Mouse (Mus musculus): Measurements from ENCODE around the gene Epn1. TPM values are rescaled to one million over a fixed set of nuclear protein-coding genes. Genes with fewer than 3 reads are reported as not detected.
A peak's percentile ranks its signal among the peaks of the same experiment; 100 is the strongest.

The Epn1 gene
- polyA plus RNA-seq, 1 experiment from 2014 or later: 46.6 TPM

DNA sequence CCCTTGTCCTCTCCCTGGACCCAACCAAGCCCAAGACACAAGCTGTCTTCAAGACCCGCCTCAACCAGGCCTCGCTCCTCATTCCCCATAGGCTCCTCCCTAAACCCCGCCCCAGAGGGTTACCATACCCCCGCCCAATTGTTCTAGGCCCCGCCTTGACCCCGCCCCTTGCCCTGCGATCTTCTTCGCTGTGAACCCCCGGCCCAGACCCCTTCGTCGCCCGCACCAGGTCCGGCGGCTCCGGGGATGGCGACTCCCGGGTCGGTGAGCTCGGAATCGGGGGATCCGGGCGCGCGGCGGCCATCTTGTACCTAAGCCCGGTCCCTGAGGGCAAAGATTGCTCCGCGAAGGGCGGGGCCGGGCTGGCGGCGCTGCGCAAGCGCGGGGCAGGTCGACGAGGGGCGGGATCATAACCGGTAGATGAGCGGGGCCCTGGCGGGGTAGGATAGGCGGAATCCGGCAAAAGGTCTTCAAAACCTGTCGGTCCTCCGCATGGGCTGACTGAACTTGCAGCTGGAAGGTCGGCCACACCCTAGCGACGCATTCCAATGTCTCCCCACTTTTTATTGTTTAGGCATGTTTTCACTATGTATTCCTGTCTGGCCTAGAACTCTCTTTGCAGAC lies 41.8 kb upstream of the Epn1 start, which contains the start of gene Zfp784:
Gene Zfp784, minus strand, starts transcription at position 338 of the 624 bp plus-strand sequence.
- H3K4me3 ChIP-seq (ENCODE audit: low read depth, low read length): peak within 1 kb of the TSS; percentile 88
- H3K9ac ChIP-seq (ENCODE audit: low read depth, low read length): peak within 1 kb of the TSS; percentile 88
- H3K4me2 ChIP-seq (ENCODE audit: low read depth, low read length): peak within 1 kb of the TSS; percentile 78
- peak; percentile 99 for ATAC-seq (ENCODE audit: low read depth)
- H3K36me3 ChIP-seq (ENCODE audit: control insufficient read depth, insufficient read depth): no peaks in the 10 kb centered on the region
- under 1% methylated on average over 48 of the region's 48 CpGs for WGBS (ENCODE audit: insufficient replicate concordance)
- H3K4me1 ChIP-seq (ENCODE audit: control insufficient read depth, low read depth, low read length): peaks cover 14% of the 10 kb centered on the region
- H3K27ac ChIP-seq (ENCODE audit: low read length): peak within 1 kb of the TSS; percentile 95
- H3K9me3 ChIP-seq (replicated peaks; ENCODE audit: control insufficient read depth, low read length): no peaks in the 10 kb centered on the region
- no peaks in the 10 kb centered on the region for H3K27me3 ChIP-seq (ENCODE audit: control insufficient read depth, insufficient read depth, low read depth, low read length)

DNA sequence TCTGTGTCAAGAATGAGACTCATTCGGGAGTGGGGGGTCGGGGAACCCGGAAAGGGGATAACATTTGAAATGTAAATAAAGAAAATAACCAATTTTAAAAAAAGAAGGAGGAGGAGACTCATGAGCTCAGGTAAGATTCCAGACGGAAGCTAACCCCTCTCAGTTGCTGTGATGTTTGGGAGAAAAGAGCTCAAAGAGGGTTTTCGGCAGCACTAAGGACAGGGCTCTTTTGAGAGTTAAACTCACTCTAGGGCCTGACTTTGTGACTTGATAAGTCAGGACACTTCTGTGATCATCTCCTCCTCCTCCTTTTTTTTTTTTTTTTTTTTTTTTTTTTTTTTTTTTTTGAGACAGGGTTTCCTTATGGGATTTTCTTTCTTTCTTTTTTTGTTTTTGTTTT lies 41.1 kb upstream of the Epn1 start:
- no peaks in the 10 kb centered on the region for H3K27me3 ChIP-seq (ENCODE audit: control insufficient read depth, insufficient read depth, low read depth, low read length)
- H3K4me2 ChIP-seq (ENCODE audit: low read depth, low read length): peak overlapping the region; percentile 78
- peak overlapping the region; percentile 88 for H3K4me3 ChIP-seq (ENCODE audit: low read depth, low read length)
- H3K27ac ChIP-seq (ENCODE audit: low read length): peak overlapping the region; percentile 95
- H3K36me3 ChIP-seq (ENCODE audit: control insufficient read depth, insufficient read depth): no peaks in the 10 kb centered on the region
- no peak for ATAC-seq (ENCODE audit: low read depth)
- 22% methylated on average over 5 of the region's 5 CpGs for WGBS (ENCODE audit: insufficient replicate concordance)
- H3K9me3 ChIP-seq (replicated peaks; ENCODE audit: control insufficient read depth, low read length): no peaks in the 10 kb centered on the region
- H3K9ac ChIP-seq (ENCODE audit: low read depth, low read length): peak overlapping the region; percentile 88
- H3K4me1 ChIP-seq (ENCODE audit: control insufficient read depth, low read depth, low read length): peaks cover 14% of the 10 kb centered on the region

DNA sequence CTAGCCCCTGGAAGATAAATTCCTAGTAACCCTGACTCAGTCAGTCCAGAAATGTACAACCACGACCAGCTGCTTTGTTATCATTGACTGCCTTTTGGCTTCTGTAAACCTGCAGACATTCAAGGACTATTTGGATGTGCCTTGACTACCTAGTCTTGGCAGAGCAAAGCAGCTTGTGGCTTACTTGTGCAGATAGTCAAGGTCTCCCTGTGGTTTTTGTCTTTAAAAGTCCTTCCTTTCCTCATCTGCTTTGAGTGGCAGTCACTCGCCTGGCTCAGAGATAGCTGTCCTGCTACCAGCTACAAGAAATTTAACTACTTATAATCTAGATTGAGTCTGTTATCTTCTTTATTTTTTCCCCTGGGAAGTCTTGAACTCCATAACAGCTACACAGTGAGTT lies 35.1 kb upstream of the Epn1 start:
- Histone ChIP-seq H3K4me2 (ENCODE audit: low read depth, low read length) (no peak overlapping the region), H3K4me1 (ENCODE audit: control insufficient read depth, low read depth, low read length) (no peaks in the 10 kb centered on the region), H3K4me3 (ENCODE audit: low read depth, low read length) (no peak overlapping the region), H3K27ac (ENCODE audit: low read length) (no peak overlapping the region), H3K36me3 (ENCODE audit: control insufficient read depth, insufficient read depth) (no peaks in the 10 kb centered on the region), H3K9ac (ENCODE audit: low read depth, low read length) (no peak overlapping the region), H3K9me3 (replicated peaks; ENCODE audit: control insufficient read depth, low read length) (no peaks in the 10 kb centered on the region), H3K27me3 (ENCODE audit: control insufficient read depth, insufficient read depth, low read depth, low read length) (peaks cover 14% of the 10 kb centered on the region)
- WGBS (ENCODE audit: insufficient replicate concordance): 25% methylated on average over 2 of the region's 2 CpGs
- no peak for ATAC-seq (ENCODE audit: low read depth)

DNA sequence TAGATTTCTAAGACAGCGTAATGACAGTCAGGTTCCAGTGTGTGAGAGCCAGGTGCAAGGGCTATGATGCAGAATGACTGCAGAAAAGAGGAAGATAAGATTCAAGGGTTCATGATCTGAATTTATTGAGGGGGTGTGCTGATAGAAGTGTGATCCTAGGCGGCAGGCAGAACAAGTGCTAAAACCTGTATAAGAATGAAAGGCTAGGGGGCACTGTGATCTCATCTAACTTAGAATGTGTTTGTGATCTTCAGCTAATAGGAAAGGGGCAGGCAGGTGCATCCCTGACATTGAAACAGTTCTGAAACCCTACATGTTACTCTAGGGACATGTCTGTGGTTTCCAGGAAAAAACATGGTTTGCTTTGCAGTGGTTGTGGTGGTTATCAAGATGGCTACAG lies 33.9 kb upstream of the Epn1 start:
- Histone ChIP-seq H3K4me1 (ENCODE audit: control insufficient read depth, low read depth, low read length) (no peaks in the 10 kb centered on the region), H3K27ac (ENCODE audit: low read length) (no peak overlapping the region), H3K9me3 (replicated peaks; ENCODE audit: control insufficient read depth, low read length) (no peaks in the 10 kb centered on the region), H3K27me3 (ENCODE audit: control insufficient read depth, insufficient read depth, low read depth, low read length) (peaks cover 25% of the 10 kb centered on the region), H3K4me3 (ENCODE audit: low read depth, low read length) (no peak overlapping the region), H3K36me3 (ENCODE audit: control insufficient read depth, insufficient read depth) (no peaks in the 10 kb centered on the region), H3K4me2 (ENCODE audit: low read depth, low read length) (no peak overlapping the region), H3K9ac (ENCODE audit: low read depth, low read length) (no peak overlapping the region)
- WGBS (ENCODE audit: insufficient replicate concordance): 59% methylated on average over 2 of the region's 2 CpGs
- no peak for ATAC-seq (ENCODE audit: low read depth)

DNA sequence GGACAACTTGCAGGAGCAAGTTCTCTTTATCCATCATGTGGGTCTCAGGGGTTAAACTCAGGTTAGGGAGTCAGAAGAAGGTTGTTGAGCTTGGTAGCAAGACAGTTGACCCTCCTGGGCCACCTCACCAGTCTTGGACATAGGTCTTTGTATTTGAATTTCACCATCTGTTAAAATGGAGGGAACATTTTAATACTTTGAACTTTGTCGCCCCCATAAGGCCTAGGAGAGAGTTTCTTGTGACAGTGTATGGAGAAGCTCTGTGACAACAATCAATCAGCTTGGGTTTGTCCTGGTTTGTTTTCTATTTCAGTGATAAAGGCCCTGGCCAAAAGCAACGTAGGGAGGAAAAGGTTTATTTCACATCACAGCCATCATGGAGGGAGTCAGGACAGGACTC lies 32.7 kb upstream of the Epn1 start:
- 12% methylated on average over 2 of the region's 2 CpGs for WGBS (ENCODE audit: insufficient replicate concordance)
- H3K4me3 ChIP-seq (ENCODE audit: low read depth, low read length): no peak overlapping the region
- no peak overlapping the region for H3K27ac ChIP-seq (ENCODE audit: low read length)
- H3K9me3 ChIP-seq (replicated peaks; ENCODE audit: control insufficient read depth, low read length): no peaks in the 10 kb centered on the region
- no peak overlapping the region for H3K4me2 ChIP-seq (ENCODE audit: low read depth, low read length)
- no peaks in the 10 kb centered on the region for H3K36me3 ChIP-seq (ENCODE audit: control insufficient read depth, insufficient read depth)
- no peak for ATAC-seq (ENCODE audit: low read depth)
- H3K4me1 ChIP-seq (ENCODE audit: control insufficient read depth, low read depth, low read length): peaks cover 4% of the 10 kb centered on the region
- peaks cover 37% of the 10 kb centered on the region for H3K27me3 ChIP-seq (ENCODE audit: control insufficient read depth, insufficient read depth, low read depth, low read length)
- H3K9ac ChIP-seq (ENCODE audit: low read depth, low read length): no peak overlapping the region

DNA sequence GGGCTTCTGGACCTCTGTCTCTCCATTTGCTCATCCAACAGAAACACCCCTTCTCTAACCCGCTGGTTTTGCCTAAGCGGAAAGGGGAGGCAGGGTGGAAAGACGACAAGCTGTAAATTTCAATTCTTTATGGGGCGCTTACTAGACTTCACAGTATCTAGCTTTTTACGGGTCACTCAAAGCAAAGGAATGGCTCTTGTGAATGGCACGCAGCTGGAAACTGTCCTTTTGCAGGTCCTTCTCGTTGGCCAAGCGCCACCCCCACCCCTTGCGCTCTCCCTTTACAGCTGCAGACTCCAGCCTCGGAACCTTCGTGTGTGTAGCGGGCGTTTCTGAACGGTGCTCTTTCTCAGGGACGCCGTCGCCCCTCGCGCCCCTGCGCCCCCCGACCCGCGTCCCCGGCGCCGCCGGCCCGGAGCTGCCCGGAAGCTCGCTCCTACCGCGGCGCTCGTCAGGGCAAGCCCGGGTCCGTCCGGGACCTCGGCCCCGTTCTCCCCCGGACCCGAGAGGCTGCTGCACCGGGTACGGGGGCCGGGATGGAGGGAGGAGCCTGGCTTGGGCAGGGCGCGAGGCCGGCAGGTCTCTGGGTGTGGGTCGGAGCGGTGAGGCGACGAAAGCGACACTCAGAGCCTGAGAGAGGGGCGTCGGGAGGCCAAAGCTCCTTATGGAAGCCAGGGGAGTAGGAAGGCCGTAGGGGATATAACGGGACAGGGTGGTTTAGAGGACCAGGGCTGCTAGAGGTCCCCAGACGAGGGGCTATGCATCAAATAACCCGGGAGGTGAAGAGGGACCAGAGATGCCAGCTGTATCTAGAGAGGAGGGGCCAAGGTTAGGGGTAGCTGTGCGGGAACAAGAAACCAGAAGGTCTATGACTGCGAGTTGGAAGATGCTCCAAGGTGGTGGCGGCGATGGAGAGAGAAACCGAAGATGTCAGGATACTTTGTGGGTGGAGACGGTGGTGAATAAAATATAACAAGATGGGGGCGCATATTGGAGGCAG lies 28.5 kb upstream of the Epn1 start, which contains the start of gene Zfp580:
Gene Zfp580, plus strand, starts transcription at position 346 of the 1,000 bp plus-strand sequence.
- H3K9ac ChIP-seq (ENCODE audit: low read depth, low read length): peak within 1 kb of the TSS; percentile 57
- no peaks in the 10 kb centered on the region for H3K36me3 ChIP-seq (ENCODE audit: control insufficient read depth, insufficient read depth)
- no peak within 1 kb of the TSS for H3K27ac ChIP-seq (ENCODE audit: low read length)
- H3K4me3 ChIP-seq (ENCODE audit: low read depth, low read length): peak within 1 kb of the TSS; percentile 62
- peaks cover 4% of the 10 kb centered on the region for H3K4me1 ChIP-seq (ENCODE audit: control insufficient read depth, low read depth, low read length)
- 2% methylated on average over 65 of the region's 65 CpGs for WGBS (ENCODE audit: insufficient replicate concordance)
- H3K27me3 ChIP-seq (ENCODE audit: control insufficient read depth, insufficient read depth, low read depth, low read length): peaks cover 79% of the 10 kb centered on the region
- H3K9me3 ChIP-seq (replicated peaks; ENCODE audit: control insufficient read depth, low read length): no peaks in the 10 kb centered on the region
- peak within 1 kb of the TSS; percentile 74 for H3K4me2 ChIP-seq (ENCODE audit: low read depth, low read length)
- ATAC-seq (ENCODE audit: low read depth): peak; percentile 67

DNA sequence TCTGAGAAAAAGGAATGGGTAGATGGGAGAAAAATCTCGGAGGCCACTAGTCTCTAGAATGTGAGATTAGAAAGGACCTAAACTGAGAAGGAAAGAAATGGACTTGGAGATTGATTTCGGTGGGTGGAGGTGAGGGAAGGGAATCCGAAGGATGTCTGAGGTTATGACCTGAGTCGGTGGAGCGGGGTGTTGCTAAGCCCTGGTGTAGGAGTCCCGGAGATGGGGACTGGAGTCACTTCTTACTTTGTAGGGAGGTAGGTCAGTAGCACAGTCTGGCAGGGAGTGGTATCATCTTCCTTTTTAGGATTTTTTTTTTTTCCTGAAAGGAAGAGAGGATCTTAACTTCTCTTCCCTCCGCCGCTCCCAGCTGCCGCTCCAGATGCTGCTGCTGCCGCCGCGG lies 27.6 kb upstream of the Epn1 start:
- no peak overlapping the region for H3K27ac ChIP-seq (ENCODE audit: low read length)
- H3K4me3 ChIP-seq (ENCODE audit: low read depth, low read length): peak overlapping the region; percentile 62
- 0 out of 2 replicates have a peak overlapping the region, but pooled peaks have one; percentile 4 for H3K4me2 ChIP-seq (ENCODE audit: low read depth, low read length)
- H3K4me1 ChIP-seq (ENCODE audit: control insufficient read depth, low read depth, low read length): peaks cover 4% of the 10 kb centered on the region
- no peak for ATAC-seq (ENCODE audit: low read depth)
- no peaks in the 10 kb centered on the region for H3K36me3 ChIP-seq (ENCODE audit: control insufficient read depth, insufficient read depth)
- H3K27me3 ChIP-seq (ENCODE audit: control insufficient read depth, insufficient read depth, low read depth, low read length): peaks cover 89% of the 10 kb centered on the region
- 4% methylated on average over 12 of the region's 12 CpGs for WGBS (ENCODE audit: insufficient replicate concordance)
- no peaks in the 10 kb centered on the region for H3K9me3 ChIP-seq (replicated peaks; ENCODE audit: control insufficient read depth, low read length)
- H3K9ac ChIP-seq (ENCODE audit: low read depth, low read length): no peak overlapping the region

DNA sequence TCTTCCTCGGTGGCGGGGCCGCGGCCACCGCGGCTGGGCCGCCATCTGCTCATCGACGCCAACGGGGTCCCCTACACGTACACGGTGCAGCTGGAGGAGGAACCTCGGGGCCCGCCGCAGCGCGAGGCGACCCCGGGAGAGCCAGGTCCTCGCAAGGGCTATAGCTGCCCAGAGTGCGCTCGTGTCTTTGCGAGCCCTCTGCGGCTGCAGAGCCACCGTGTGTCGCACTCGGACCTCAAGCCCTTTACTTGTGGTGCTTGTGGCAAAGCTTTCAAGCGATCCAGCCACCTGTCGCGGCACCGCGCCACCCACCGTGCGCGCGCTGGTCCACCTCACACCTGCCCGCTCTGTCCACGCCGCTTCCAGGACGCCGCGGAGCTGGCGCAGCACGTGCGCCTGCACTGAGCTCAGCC lies 27.1 kb upstream of the Epn1 start:
- peaks cover 94% of the 10 kb centered on the region for H3K27me3 ChIP-seq (ENCODE audit: control insufficient read depth, insufficient read depth, low read depth, low read length)
- H3K4me3 ChIP-seq (ENCODE audit: low read depth, low read length): peak overlapping the region; percentile 1; the same call in 1 of the 2 replicates
- no peak for ATAC-seq (ENCODE audit: low read depth)
- 3% methylated on average over 45 of the region's 45 CpGs for WGBS (ENCODE audit: insufficient replicate concordance)
- H3K9ac ChIP-seq (ENCODE audit: low read depth, low read length): no peak overlapping the region
- H3K4me2 ChIP-seq (ENCODE audit: low read depth, low read length): 0 out of 2 replicates have a peak overlapping the region, but pooled peaks have one; percentile 4
- H3K9me3 ChIP-seq (replicated peaks; ENCODE audit: control insufficient read depth, low read length): no peaks in the 10 kb centered on the region
- H3K36me3 ChIP-seq (ENCODE audit: control insufficient read depth, insufficient read depth): no peaks in the 10 kb centered on the region
- H3K27ac ChIP-seq (ENCODE audit: low read length): no peak overlapping the region
- peaks cover 4% of the 10 kb centered on the region for H3K4me1 ChIP-seq (ENCODE audit: control insufficient read depth, low read depth, low read length)

Measured in liver, embryonic 16.5 days (tissue).